Mouse (Mus musculus) lung, embryonic 15.5 days (tissue): ENCODE data around the gene Qsox1. TPM values are rescaled to one million over a fixed set of nuclear protein-coding genes. Genes with fewer than 3 reads are reported as not detected.

Experiments
- ATAC-seq: fragments of 200-750 bp; cut with Nextera tagmentation; 2 replicates; pipeline ENCODE4 v1.8.0; 2017; ENCODE audit warnings: moderate number of reproducible peaks, borderline replicate concordance; ENCODE audit not compliant: low FRiP score, low TSS enrichment; ENCODE audit errors: extremely low read depth
- H3K27ac ChIP-seq: fragments of 300-500 bp; sonication (generic); 2 replicates; pipeline ENCODE4 v1.5.1; 2015; ENCODE audit warnings: moderate library complexity, mild to moderate bottlenecking, inconsistent platforms
- H3K27me3 ChIP-seq: fragments of 300-500 bp; sonication (generic); 2 replicates; pipeline ENCODE4 v1.6.1; 2015; ENCODE audit warnings: inconsistent platforms
- H3K36me3 ChIP-seq: fragments of 300-500 bp; sonication (generic); 2 replicates; pipeline ENCODE4 v1.6.1; 2015; ENCODE audit warnings: inconsistent platforms
- H3K4me1 ChIP-seq: fragments of 300-500 bp; sonication (generic); 2 replicates; pipeline ENCODE4 v1.6.1; 2015; ENCODE audit warnings: inconsistent platforms
- H3K4me2 ChIP-seq: fragments of 300-500 bp; sonication (generic); 2 replicates; pipeline ENCODE4 v1.6.1; 2015; ENCODE audit warnings: inconsistent platforms, mild to moderate bottlenecking, moderate library complexity
- H3K4me3 ChIP-seq: fragments of 300-500 bp; sonication (generic); 2 replicates; pipeline ENCODE4 v1.5.1; 2015; ENCODE audit warnings: mild to moderate bottlenecking, inconsistent platforms
- H3K9ac ChIP-seq: fragments of 300-500 bp; sonication (generic); 2 replicates; pipeline ENCODE4 v1.6.1; 2015; ENCODE audit warnings: inconsistent platforms
- H3K9me3 ChIP-seq: fragments of 300-500 bp; sonication (generic); 2 replicates; pipeline ENCODE4 v1.6.1; 2016; ENCODE audit warnings: inconsistent platforms
- WGBS: fragments of 180-500 bp; shearing (Covaris S2); methylation state at CpG from one replicate; pipeline ENCODE4 v1.1.7; 2015; 5-methylcytosine and 5-hydroxymethylcytosine counted together
- polyA plus RNA-seq: library from polyadenylated mRNA; unstranded; fragments of >200 nt; fragmentation: Nextera tagmentation; extraction: Ambion mirVana; gene quantifications from 2 replicates; pipeline ENCODE4 v1.2.1, GENCODE M21; 2015

The Qsox1 gene
- polyA plus RNA-seq, 1 experiment from 2014 or later: 48.6 TPM

- ATAC-seq: no peak
- Histone ChIP-seq H3K4me3 (no peak overlapping the region), H3K36me3 (no peaks in the 10 kb centered on the region), H3K27ac (no peak overlapping the region), H3K27me3 (peaks cover 99% of the 10 kb centered on the region), H3K9ac (no peak overlapping the region), H3K9me3 (no peaks in the 10 kb centered on the region), H3K4me1 (peaks cover 25% of the 10 kb centered on the region), H3K4me2 (no peak overlapping the region)
- 1% methylated on average over 25 of the region's 25 CpGs for WGBS
Observed at GRCm38 (mm10) chr1:155737809-155738383, 74.8 kb downstream of the Qsox1 start.

DNA sequence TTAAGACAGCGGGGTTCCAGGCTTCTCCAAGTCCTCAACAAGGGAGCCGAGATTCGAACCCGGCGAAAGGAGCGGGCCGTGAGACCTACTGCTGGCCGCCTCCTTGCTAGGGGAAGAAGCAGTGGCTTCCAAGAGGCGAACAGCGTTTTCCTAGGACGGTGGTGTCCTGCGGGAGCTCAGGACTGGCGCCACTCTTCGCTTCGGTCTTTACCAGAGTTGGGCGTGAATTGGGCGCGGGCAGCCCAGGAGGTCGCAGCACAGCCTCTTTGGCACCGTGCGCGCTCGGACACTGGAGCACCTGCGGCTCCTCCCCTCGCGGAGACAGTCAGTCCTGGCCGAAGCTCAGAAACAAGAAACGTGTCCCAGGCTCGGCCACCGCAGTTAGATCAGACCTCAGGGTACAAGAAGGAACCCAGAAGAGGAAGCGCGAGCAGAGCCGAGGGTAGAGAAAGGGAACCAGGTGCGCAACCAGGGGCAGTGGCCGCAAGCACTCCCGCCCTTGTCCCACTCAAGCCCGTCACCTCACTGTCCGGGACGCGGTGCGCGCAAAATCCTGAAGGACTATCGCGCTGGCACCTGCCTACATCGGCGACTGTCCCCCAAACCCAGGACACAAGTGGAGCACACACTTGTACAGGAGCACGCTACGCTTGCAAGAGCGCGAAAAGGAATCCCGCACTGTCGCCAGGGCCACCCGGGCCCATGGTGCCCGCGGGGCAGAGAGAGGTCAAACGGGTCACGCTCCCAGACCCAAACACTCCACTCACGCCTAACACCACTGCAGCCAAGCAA, 75.5 kb downstream of the Qsox1 start:
- peaks cover 99% of the 10 kb centered on the region for H3K27me3 ChIP-seq
- H3K36me3 ChIP-seq: no peaks in the 10 kb centered on the region
- no peak overlapping the region for H3K4me3 ChIP-seq
- 2% methylated on average over 58 of the region's 58 CpGs for WGBS
- H3K4me2 ChIP-seq: no peak overlapping the region
- ATAC-seq: no peak
- H3K4me1 ChIP-seq: peaks cover 19% of the 10 kb centered on the region
- no peak overlapping the region for H3K9ac ChIP-seq
- no peak overlapping the region for H3K27ac ChIP-seq
- no peaks in the 10 kb centered on the region for H3K9me3 ChIP-seq

DNA sequence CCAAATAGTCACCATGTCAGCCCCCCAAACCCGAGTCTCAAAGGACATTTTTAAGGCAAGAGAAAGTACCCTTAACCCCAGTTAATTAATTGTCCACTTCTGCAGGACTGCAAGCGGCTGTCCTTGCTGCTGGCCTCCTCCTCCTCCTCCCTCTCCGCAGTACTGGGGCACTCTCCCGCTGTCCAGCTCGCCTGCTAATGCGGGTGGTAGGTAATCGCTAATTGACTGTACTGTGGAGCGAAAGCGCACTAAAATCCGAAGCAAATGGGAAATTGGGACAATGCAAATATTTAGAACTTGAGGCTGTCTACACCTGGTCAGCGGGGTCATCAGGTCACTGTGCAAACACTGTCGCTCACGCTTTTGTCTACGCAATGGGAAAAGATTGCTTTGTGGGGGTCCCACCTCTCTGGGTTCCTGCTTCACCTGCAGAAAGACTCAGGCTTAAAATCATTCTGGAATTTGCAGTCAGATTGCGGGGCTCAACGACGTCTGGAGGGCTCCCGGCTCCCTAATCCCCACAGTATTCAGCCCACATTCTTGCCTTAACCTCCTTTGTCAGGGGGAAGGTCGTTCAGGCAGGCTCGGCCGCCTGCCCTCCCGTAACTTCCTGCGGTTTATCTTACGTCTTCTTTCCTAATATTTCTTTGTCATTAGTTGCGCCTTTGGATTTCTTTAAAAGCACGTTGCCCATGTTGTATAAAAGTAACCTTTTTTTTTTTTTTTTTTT, 76.4 kb downstream of the Qsox1 start:
- no peak for ATAC-seq
- peaks cover 9% of the 10 kb centered on the region for H3K4me1 ChIP-seq
- no peak overlapping the region for H3K4me3 ChIP-seq
- H3K27ac ChIP-seq: no peak overlapping the region
- H3K27me3 ChIP-seq: peaks cover 99% of the 10 kb centered on the region
- no peak overlapping the region for H3K4me2 ChIP-seq
- H3K9me3 ChIP-seq: no peaks in the 10 kb centered on the region
- no peak overlapping the region for H3K9ac ChIP-seq
- H3K36me3 ChIP-seq: no peaks in the 10 kb centered on the region
- WGBS: 1% methylated on average over 26 of the region's 26 CpGs

GRCm38 (mm10) chr1:155731156-155731555, 81.5 kb downstream of the Qsox1 start:
- peaks cover 95% of the 10 kb centered on the region for H3K27me3 ChIP-seq
- no peaks in the 10 kb centered on the region for H3K36me3 ChIP-seq
- no peak overlapping the region for H3K4me2 ChIP-seq
- no peaks in the 10 kb centered on the region for H3K9me3 ChIP-seq
- H3K27ac ChIP-seq: no peak overlapping the region
- no peak overlapping the region for H3K4me3 ChIP-seq
- H3K9ac ChIP-seq: no peak overlapping the region
- ATAC-seq: no peak
- no peaks in the 10 kb centered on the region for H3K4me1 ChIP-seq
- WGBS: 0% methylated on average over 2 of the region's 2 CpGs

DNA sequence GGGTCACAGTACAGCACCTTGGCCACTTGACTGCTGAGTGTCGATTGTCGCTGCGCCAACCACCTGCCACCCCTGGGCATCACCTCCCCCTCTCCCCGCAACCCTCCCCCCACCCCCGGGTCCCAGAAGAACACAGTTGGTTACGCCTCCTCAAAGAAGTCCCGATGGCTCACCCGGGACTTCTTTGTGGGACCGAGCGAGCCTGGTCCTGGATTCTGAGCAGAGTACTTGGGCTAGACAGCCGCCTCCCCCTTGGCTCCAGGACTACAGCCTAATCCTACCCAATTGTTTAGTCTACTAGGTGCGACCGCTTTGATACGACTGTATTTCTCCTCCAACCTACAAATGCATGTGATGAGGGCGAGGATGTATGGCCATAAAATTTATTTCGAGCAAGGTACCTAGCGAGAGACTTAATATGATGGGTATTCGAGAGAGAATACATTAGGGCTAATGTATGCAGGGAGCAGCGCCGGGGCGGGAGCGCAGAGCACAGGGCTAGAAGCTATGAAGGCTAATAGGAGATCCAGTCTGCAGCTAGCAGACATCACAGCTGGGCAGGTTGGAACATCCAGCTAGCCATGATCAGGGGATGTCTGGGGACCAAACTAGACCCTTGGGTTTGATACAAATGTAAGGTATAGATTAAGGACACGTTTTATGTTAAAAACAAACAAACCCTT, 83.4 kb downstream of the Qsox1 start:
- 3% methylated on average over 23 of the region's 23 CpGs for WGBS
- no peak for ATAC-seq
- Histone ChIP-seq H3K36me3 (no peaks in the 10 kb centered on the region), H3K4me1 (no peaks in the 10 kb centered on the region), H3K9ac (no peak overlapping the region), H3K27me3 (peaks cover 89% of the 10 kb centered on the region), H3K27ac (no peak overlapping the region), H3K4me2 (no peak overlapping the region), H3K9me3 (no peaks in the 10 kb centered on the region), H3K4me3 (no peak overlapping the region)

DNA sequence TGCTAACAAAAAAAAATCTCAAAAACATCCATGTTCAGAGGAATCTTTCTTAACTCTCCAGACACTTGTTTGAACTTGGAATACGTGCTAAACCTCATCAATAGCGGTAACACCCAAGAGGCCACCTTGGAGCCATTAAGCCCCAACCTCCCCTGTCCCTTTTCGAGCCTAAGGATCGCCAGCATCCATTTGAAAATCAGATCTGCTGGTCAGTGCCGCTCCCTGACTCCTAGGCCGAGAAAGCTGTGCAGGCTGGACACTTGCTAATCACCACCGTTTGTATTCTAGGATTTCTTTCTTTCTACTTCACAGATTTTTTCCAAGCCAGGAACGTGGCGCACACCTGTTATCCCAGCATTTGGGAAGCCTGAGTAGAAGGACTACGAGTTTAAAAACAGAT, 84.9 kb downstream of the Qsox1 start:
- Histone ChIP-seq H3K27me3 (peaks cover 84% of the 10 kb centered on the region), H3K4me1 (no peaks in the 10 kb centered on the region), H3K36me3 (no peaks in the 10 kb centered on the region), H3K9ac (no peak overlapping the region), H3K27ac (no peak overlapping the region), H3K4me3 (no peak overlapping the region), H3K9me3 (no peaks in the 10 kb centered on the region), H3K4me2 (no peak overlapping the region)
- WGBS: 24% methylated on average over 10 of the region's 10 CpGs
- ATAC-seq: no peak

Other genes with a start within 250 kb of the Qsox1 start
- gene Lhx4, start 61.2 kb downstream of the Qsox1 start, polyA plus RNA-seq: not detected in 2 replicates
- 10.6 and 10.8 TPM in 2 replicates for gene Cep350, start 160.4 kb upstream of the Qsox1 start, polyA plus RNA-seq
- 105 and 110 TPM in 2 replicates for gene Tor1aip2, start 222.5 kb upstream of the Qsox1 start, polyA plus RNA-seq
- 43.6 and 50.9 TPM in 2 replicates for gene Tor1aip1, start 223.6 kb upstream of the Qsox1 start, polyA plus RNA-seq